Mouse (Mus musculus) heart, adult 2 months (tissue): ENCODE measurements at regions not wholly inside any gene's neighbourhood (a gene's known extent, or its start where the extent isn't known, plus 50 kb on each side); places are given as distances from the start of the nearest gene placed in this dataset.
A peak's percentile ranks its signal among the peaks of the same experiment; 100 is the strongest.

ENCODE experiments used
- DNase-seq, 2 experiments: peaks; one replicate each; pipeline ENCODE4 v3.0.0; 2021
- H3K27ac ChIP-seq: fragments of 200-600 bp; 2 replicates; pipeline ENCODE4 v1.8.1; 2022
- H3K27me3 ChIP-seq: fragments of 200-500 bp; 2 replicates; pipeline ENCODE4 v1.6.1; 2012; ENCODE audit warnings: mild to moderate bottlenecking, low read length, inconsistent platforms, mixed read lengths; ENCODE audit not compliant: control insufficient read depth, insufficient read depth
- H3K36me3 ChIP-seq: fragments of 200-500 bp; 2 replicates; pipeline ENCODE4 v1.6.1; 2012; ENCODE audit warnings: low read length, inconsistent platforms; ENCODE audit not compliant: control insufficient read depth, insufficient read depth
- H3K4me1 ChIP-seq: fragments of 200-500 bp; 2 replicates; pipeline ENCODE4 v1.6.1; 2011; ENCODE audit warnings: low read length; ENCODE audit not compliant: control insufficient read depth, insufficient read depth
- H3K4me3 ChIP-seq: fragments of 200-600 bp; 2 replicates; pipeline ENCODE4 v1.8.1; 2022
- H3K79me2 ChIP-seq: fragments of 200-500 bp; replicated peaks from 2 replicates; pipeline ENCODE4 v1.6.1; 2012; ENCODE audit warnings: mild to moderate bottlenecking, inconsistent platforms, low read length, moderate library complexity, mixed read lengths; ENCODE audit not compliant: control insufficient read depth, insufficient read depth
- H3K9ac ChIP-seq: fragments of 200-500 bp; 2 replicates; pipeline ENCODE4 v1.6.1; 2012; ENCODE audit warnings: low read depth, mild to moderate bottlenecking, control low read depth, inconsistent platforms, low read length, mixed read lengths
- CTCF ChIP-seq: fragments of 200-600 bp; IDR thresholded peaks from 2 replicates; pipeline ENCODE4 v1.8.1; 2022; ENCODE audit warnings: antibody characterized with exemption, mild to moderate bottlenecking, moderate library complexity
- EP300 ChIP-seq: fragments of 200-500 bp; IDR thresholded peaks from 2 replicates; pipeline ENCODE4 v1.6.1; 2011; ENCODE audit warnings: low read depth, low read length, control low read depth; ENCODE audit not compliant: insufficient read depth
- POLR2A ChIP-seq: fragments of 200-500 bp; IDR thresholded peaks from 2 replicates; pipeline ENCODE4 v1.6.1; 2011; ENCODE audit warnings: mild to moderate bottlenecking, low read depth, low read length, control low read depth; ENCODE audit not compliant: insufficient read depth
- WGBS: fragments of 180-500 bp; shearing (Covaris S2); methylation state at CpG from one replicate; pipeline ENCODE4 v1.1.7; 2018; 5-methylcytosine and 5-hydroxymethylcytosine counted together
- intact Hi-C: fragments of 180-260 bp; cut with DNase I; formaldehyde crosslinking; loops from one replicate; pipeline ENCODE4 v1.15.1; 2025

GRCm38 (mm10) chr15:86587209-86587608 is 372.9 kb downstream of the Tbc1d22a start:
- intact Hi-C loops: loop anchor here (10.0 kb wide), 1 partner anchor 342 kb away; no protein-coding TSS in a partner anchor
- Histone ChIP-seq H3K4me1 (no peaks in the 10 kb centered on the region), H3K9ac (no peak overlapping the region), H3K4me3 (no peak overlapping the region), H3K27me3 (no peaks in the 10 kb centered on the region), H3K27ac (no peak overlapping the region), H3K36me3 (no peaks in the 10 kb centered on the region), H3K79me2 (no peaks in the 10 kb centered on the region)
- TF ChIP-seq CTCF: no peak
- 44% methylated on average over 6 of the region's 6 CpGs for WGBS
- DNase-seq: no peak

- H3K27ac ChIP-seq: no peak overlapping the region
- H3K4me3 ChIP-seq: no peak overlapping the region
- no peaks in the 10 kb centered on the region for H3K79me2 ChIP-seq
- WGBS: 72% methylated on average over 7 of the region's 7 CpGs
- no peaks in the 10 kb centered on the region for H3K4me1 ChIP-seq
- TF ChIP-seq EP300 (no peak), POLR2A (no peak), CTCF (no peak)
- H3K36me3 ChIP-seq: no peaks in the 10 kb centered on the region
- no peak overlapping the region for H3K9ac ChIP-seq
- intact Hi-C loops: loop anchor here (10.0 kb wide), 1 partner anchor 955 kb away; the partner anchor contains the start of gene Fam19a5
- no peak for DNase-seq
- no peaks in the 10 kb centered on the region for H3K27me3 ChIP-seq
Observed at GRCm38 (mm10) chr15:86590033-86590432, 375.8 kb downstream of the Tbc1d22a start.

- intact Hi-C loops: loop anchor here (10.0 kb wide), 1 partner anchor 954 kb away; the partner anchor contains the start of gene Fam19a5
- no peaks in the 10 kb centered on the region for H3K4me1 ChIP-seq
- H3K27me3 ChIP-seq: no peaks in the 10 kb centered on the region
- TF ChIP-seq EP300 (no peak), CTCF (peak; percentile 53)
- no peak overlapping the region for H3K9ac ChIP-seq
- no peak overlapping the region for H3K27ac ChIP-seq
- DNase-seq: no peak
- WGBS: 72% methylated on average over 5 of the region's 5 CpGs
- H3K4me3 ChIP-seq: no peak overlapping the region
- H3K36me3 ChIP-seq: no peaks in the 10 kb centered on the region
- H3K79me2 ChIP-seq: no peaks in the 10 kb centered on the region
Observed at GRCm38 (mm10) chr15:86590896-86591295, 376.6 kb downstream of the Tbc1d22a start.

GRCm38 (mm10) chr15:86593404-86593803 is 379.1 kb downstream of the Tbc1d22a start:
- 51% methylated on average over 6 of the region's 6 CpGs for WGBS

GRCm38 (mm10) chr15:86606411-86606810 is 392.2 kb downstream of the Tbc1d22a start:
- Histone ChIP-seq H3K27ac (no peak overlapping the region), H3K36me3 (no peaks in the 10 kb centered on the region), H3K9ac (no peak overlapping the region), H3K27me3 (no peaks in the 10 kb centered on the region), H3K4me1 (no peaks in the 10 kb centered on the region), H3K4me3 (no peak overlapping the region), H3K79me2 (no peaks in the 10 kb centered on the region)
- no peak for DNase-seq
- TF ChIP-seq CTCF (no peak), POLR2A (no peak), EP300 (no peak)
- intact Hi-C loops: no loop called here

More at GRCm38 (mm10) chr15:86593404-86593803, 379.1 kb downstream of the Tbc1d22a start:
- no peak overlapping the region for H3K9ac ChIP-seq
- TF ChIP-seq CTCF (no peak), POLR2A (no peak), EP300 (no peak)
- H3K4me1 ChIP-seq: no peaks in the 10 kb centered on the region
- no peaks in the 10 kb centered on the region for H3K36me3 ChIP-seq
- H3K27ac ChIP-seq: no peak overlapping the region
- no peak for DNase-seq
- H3K27me3 ChIP-seq: no peaks in the 10 kb centered on the region
- no peak overlapping the region for H3K4me3 ChIP-seq
- H3K79me2 ChIP-seq: no peaks in the 10 kb centered on the region
- intact Hi-C loops: loop anchor here (10.0 kb wide), 1 partner anchor 951 kb away; the partner anchor contains the start of gene Fam19a5

GRCm38 (mm10) chr15:86609692-86610091 is 395.4 kb downstream of the Tbc1d22a start:
- WGBS: 60% methylated on average over 6 of the region's 6 CpGs
- Histone ChIP-seq H3K27ac (no peak overlapping the region), H3K36me3 (no peaks in the 10 kb centered on the region), H3K27me3 (no peaks in the 10 kb centered on the region), H3K79me2 (no peaks in the 10 kb centered on the region), H3K9ac (no peak overlapping the region), H3K4me3 (no peak overlapping the region), H3K4me1 (no peaks in the 10 kb centered on the region)
- no peak for TF ChIP-seq EP300
- TF ChIP-seq CTCF: no peak
- no peak for TF ChIP-seq POLR2A
- no peak for DNase-seq
- intact Hi-C loops: no loop called here
